Mouse (Mus musculus): ENCODE results near the gene Fam222a. TPM values are rescaled to one million over a fixed set of nuclear protein-coding genes. Genes with fewer than 3 reads are reported as not detected.

The Fam222a gene
- polyA plus RNA-seq, 1 experiment from 2014 or later, result 1.6 TPM

- Histone ChIP-seq H3K27me3 (ENCODE audit: control insufficient read depth, insufficient read depth, low read length) (peaks cover 3% of the 10 kb centered on the region; the same call in 1 of the 2 replicates), H3K4me2 (ENCODE audit: low read depth, low read length) (no peak overlapping the region), H3K9ac (ENCODE audit: low read length) (no peak overlapping the region), H3K36me3 (ENCODE audit: control insufficient read depth, insufficient read depth, low read length) (no peaks in the 10 kb centered on the region), H3K4me1 (ENCODE audit: control insufficient read depth, insufficient read depth, low read length) (peaks cover 16% of the 10 kb centered on the region), H3K9me3 (replicated peaks; ENCODE audit: control insufficient read depth, low read length) (no peaks in the 10 kb centered on the region), H3K27ac (ENCODE audit: low read length) (no peak overlapping the region), H3K4me3 (replicated peaks; ENCODE audit: low read length) (no peak overlapping the region)
- WGBS, result 85% methylated on average over 5 of the region's 5 CpGs
- ATAC-seq (ENCODE audit: insufficient read depth, low FRiP score), result no peak
These were observed 78.1 kb downstream of the Fam222a start for GRCm38 (mm10) chr5:114645916-114646315.

- H3K4me1 ChIP-seq (ENCODE audit: control insufficient read depth, insufficient read depth, low read length), result peaks cover 19% of the 10 kb centered on the region
- H3K36me3 ChIP-seq (ENCODE audit: control insufficient read depth, insufficient read depth, low read length), result no peaks in the 10 kb centered on the region
- peak overlapping the region; percentile 40 for H3K4me3 ChIP-seq (replicated peaks; ENCODE audit: low read length)
- H3K27me3 ChIP-seq (ENCODE audit: control insufficient read depth, insufficient read depth, low read length), result peaks cover 3% of the 10 kb centered on the region; the same call in 1 of the 2 replicates
- peak overlapping the region; percentile 64 for H3K4me2 ChIP-seq (ENCODE audit: low read depth, low read length)
- H3K9ac ChIP-seq (ENCODE audit: low read length), result peak overlapping the region; percentile 57
- H3K27ac ChIP-seq (ENCODE audit: low read length), result peak overlapping the region; percentile 69; the same call in 1 of the 2 replicates
- ATAC-seq (ENCODE audit: insufficient read depth, low FRiP score), result peak; percentile 71
- WGBS, result 4% methylated on average over 27 of the region's 27 CpGs
- no peaks in the 10 kb centered on the region for H3K9me3 ChIP-seq (replicated peaks; ENCODE audit: control insufficient read depth, low read length)
These were observed 79.6 kb downstream of the Fam222a start for GRCm38 (mm10) chr5:114647211-114647974.

- WGBS, result 58% methylated on average over 11 of the region's 11 CpGs
- peaks cover 3% of the 10 kb centered on the region; the same call in 1 of the 2 replicates for H3K27me3 ChIP-seq (ENCODE audit: control insufficient read depth, insufficient read depth, low read length)
- H3K4me3 ChIP-seq (replicated peaks; ENCODE audit: low read length), result no peak overlapping the region
- H3K4me1 ChIP-seq (ENCODE audit: control insufficient read depth, insufficient read depth, low read length), result peaks cover 19% of the 10 kb centered on the region
- no peak overlapping the region for H3K4me2 ChIP-seq (ENCODE audit: low read depth, low read length)
- ATAC-seq (ENCODE audit: insufficient read depth, low FRiP score), result peak; percentile 22; the same call in 1 of the 2 replicates
- no peaks in the 10 kb centered on the region for H3K36me3 ChIP-seq (ENCODE audit: control insufficient read depth, insufficient read depth, low read length)
- H3K9me3 ChIP-seq (replicated peaks; ENCODE audit: control insufficient read depth, low read length), result no peaks in the 10 kb centered on the region
- no peak overlapping the region for H3K9ac ChIP-seq (ENCODE audit: low read length)
- peak overlapping the region; percentile 67 for H3K27ac ChIP-seq (ENCODE audit: low read length)
These were observed 81.0 kb downstream of the Fam222a start for GRCm38 (mm10) chr5:114648728-114649311.

GRCm38 (mm10) chr5:114651002-114651401 lies 83.2 kb downstream of the Fam222a start:
- H3K27me3 ChIP-seq (ENCODE audit: control insufficient read depth, insufficient read depth, low read length), result peaks cover 3% of the 10 kb centered on the region; the same call in 1 of the 2 replicates
- ATAC-seq (ENCODE audit: insufficient read depth, low FRiP score), result no peak
- H3K27ac ChIP-seq (ENCODE audit: low read length), result no peak overlapping the region
- peak overlapping the region; percentile 51; the same call in 1 of the 2 replicates for H3K9ac ChIP-seq (ENCODE audit: low read length)
- 34% methylated on average over 14 of the region's 14 CpGs for WGBS
- peaks cover 19% of the 10 kb centered on the region for H3K4me1 ChIP-seq (ENCODE audit: control insufficient read depth, insufficient read depth, low read length)
- H3K4me3 ChIP-seq (replicated peaks; ENCODE audit: low read length), result 0 out of 2 replicates have a peak overlapping the region, but pooled peaks have one; percentile 6
- H3K9me3 ChIP-seq (replicated peaks; ENCODE audit: control insufficient read depth, low read length), result no peaks in the 10 kb centered on the region
- H3K4me2 ChIP-seq (ENCODE audit: low read depth, low read length), result peak overlapping the region; percentile 31; the same call in 1 of the 2 replicates
- H3K36me3 ChIP-seq (ENCODE audit: control insufficient read depth, insufficient read depth, low read length), result no peaks in the 10 kb centered on the region

GRCm38 (mm10) chr5:114651449-114651848 lies 83.6 kb downstream of the Fam222a start:
- Histone ChIP-seq H3K27ac (ENCODE audit: low read length) (no peak overlapping the region), H3K27me3 (ENCODE audit: control insufficient read depth, insufficient read depth, low read length) (peaks cover 3% of the 10 kb centered on the region; the same call in 1 of the 2 replicates), H3K9me3 (replicated peaks; ENCODE audit: control insufficient read depth, low read length) (no peaks in the 10 kb centered on the region), H3K9ac (ENCODE audit: low read length) (peak overlapping the region; percentile 51; the same call in 1 of the 2 replicates), H3K4me3 (replicated peaks; ENCODE audit: low read length) (0 out of 2 replicates have a peak overlapping the region, but pooled peaks have one; percentile 6), H3K36me3 (ENCODE audit: control insufficient read depth, insufficient read depth, low read length) (no peaks in the 10 kb centered on the region), H3K4me1 (ENCODE audit: control insufficient read depth, insufficient read depth, low read length) (peaks cover 19% of the 10 kb centered on the region), H3K4me2 (ENCODE audit: low read depth, low read length) (peak overlapping the region; percentile 31; the same call in 1 of the 2 replicates)
- no peak for ATAC-seq (ENCODE audit: insufficient read depth, low FRiP score)
- WGBS, result 36% methylated on average over 3 of the region's 3 CpGs

GRCm38 (mm10) chr5:114653656-114654437 lies 86.0 kb downstream of the Fam222a start:
- no peak for ATAC-seq (ENCODE audit: insufficient read depth, low FRiP score)
- H3K36me3 ChIP-seq (ENCODE audit: control insufficient read depth, insufficient read depth, low read length), result no peaks in the 10 kb centered on the region
- H3K4me3 ChIP-seq (replicated peaks; ENCODE audit: low read length), result no peak overlapping the region
- H3K4me1 ChIP-seq (ENCODE audit: control insufficient read depth, insufficient read depth, low read length), result peaks cover 17% of the 10 kb centered on the region
- 60% methylated on average over 11 of the region's 15 CpGs for WGBS
- no peaks in the 10 kb centered on the region for H3K9me3 ChIP-seq (replicated peaks; ENCODE audit: control insufficient read depth, low read length)
- H3K27ac ChIP-seq (ENCODE audit: low read length), result no peak overlapping the region
- H3K9ac ChIP-seq (ENCODE audit: low read length), result no peak overlapping the region
- H3K27me3 ChIP-seq (ENCODE audit: control insufficient read depth, insufficient read depth, low read length), result peaks cover 20% of the 10 kb centered on the region
- no peak overlapping the region for H3K4me2 ChIP-seq (ENCODE audit: low read depth, low read length)

GRCm38 (mm10) chr5:114655721-114656120 lies 87.9 kb downstream of the Fam222a start:
- Histone ChIP-seq H3K9me3 (replicated peaks; ENCODE audit: control insufficient read depth, low read length) (no peaks in the 10 kb centered on the region), H3K4me2 (ENCODE audit: low read depth, low read length) (no peak overlapping the region), H3K27me3 (ENCODE audit: control insufficient read depth, insufficient read depth, low read length) (peaks cover 16% of the 10 kb centered on the region), H3K4me1 (ENCODE audit: control insufficient read depth, insufficient read depth, low read length) (peaks cover 11% of the 10 kb centered on the region), H3K27ac (ENCODE audit: low read length) (no peak overlapping the region), H3K9ac (ENCODE audit: low read length) (no peak overlapping the region), H3K36me3 (ENCODE audit: control insufficient read depth, insufficient read depth, low read length) (no peaks in the 10 kb centered on the region), H3K4me3 (replicated peaks; ENCODE audit: low read length) (no peak overlapping the region)
- no peak for ATAC-seq (ENCODE audit: insufficient read depth, low FRiP score)
- 80% methylated on average over 5 of the region's 5 CpGs for whole genome bisulfite sequencing

GRCm38 (mm10) chr5:114656305-114656704 lies 88.5 kb downstream of the Fam222a start:
- H3K4me3 ChIP-seq (replicated peaks; ENCODE audit: low read length), result no peak overlapping the region
- no peaks in the 10 kb centered on the region for H3K36me3 ChIP-seq (ENCODE audit: control insufficient read depth, insufficient read depth, low read length)
- no peak overlapping the region for H3K4me2 ChIP-seq (ENCODE audit: low read depth, low read length)
- WGBS, result 80% methylated on average over 7 of the region's 7 CpGs
- peaks cover 16% of the 10 kb centered on the region for H3K27me3 ChIP-seq (ENCODE audit: control insufficient read depth, insufficient read depth, low read length)
- peaks cover 8% of the 10 kb centered on the region for H3K4me1 ChIP-seq (ENCODE audit: control insufficient read depth, insufficient read depth, low read length)
- H3K9me3 ChIP-seq (replicated peaks; ENCODE audit: control insufficient read depth, low read length), result no peaks in the 10 kb centered on the region
- H3K27ac ChIP-seq (ENCODE audit: low read length), result no peak overlapping the region
- no peak for ATAC-seq (ENCODE audit: insufficient read depth, low FRiP score)
- no peak overlapping the region for H3K9ac ChIP-seq (ENCODE audit: low read length)
